Mouse (Mus musculus): ENCODE results near the gene Bcdin3d. TPM values are rescaled to one million over a fixed set of nuclear protein-coding genes. Genes with fewer than 3 reads are reported as not detected.

Gene Bcdin3d
- total RNA-seq, 2 experiments from 2014 or later: 7.8 to 8.0 TPM

Other genes starting within 250 kb of the Bcdin3d start
- 10 to 100 TPM; 66.6 to 67.3 TPM for gene Kcnh3, start 249.9 kb downstream of the Bcdin3d start, total RNA-seq (2021)
- 100 to 1,000 TPM; 136 to 139 TPM for gene Mcrs1, start 222.8 kb downstream of the Bcdin3d start, total RNA-seq (2021)
- 100 to 1,000 TPM; 125 to 132 TPM for gene Prpf40b, start 179.6 kb downstream of the Bcdin3d start, total RNA-seq (2021)
- 1 to 10 TPM in 1 of 2 experiments, under 1 TPM in 1; 0.64 to 1.3 TPM for gene Fam186b, start 178.8 kb downstream of the Bcdin3d start, total RNA-seq (2021)
- 10 to 100 TPM; 23.2 to 24.0 TPM for gene Fmnl3, start 104.2 kb downstream of the Bcdin3d start, total RNA-seq (2021)
- 100 to 1,000 TPM; 238 to 247 TPM for gene Tmbim6, start 81.8 kb downstream of the Bcdin3d start, total RNA-seq (2021)
- 10 to 100 TPM; 39.0 to 39.2 TPM for gene Nckap5l, start 17.0 kb downstream of the Bcdin3d start, total RNA-seq (2021)
- 10 to 100 TPM; 53.6 to 65.1 TPM for gene Faim2, start 53.4 kb upstream of the Bcdin3d start, total RNA-seq (2021)
- not detected for gene Aqp2, start 104.3 kb upstream of the Bcdin3d start, total RNA-seq (2021)
- 1 to 10 TPM in 1 of 2 experiments, under 1 TPM in 1; 0.28 to 1.1 TPM for gene Aqp5, start 116.1 kb upstream of the Bcdin3d start, total RNA-seq (2021)
- not detected for gene Aqp6, start 126.7 kb upstream of the Bcdin3d start, total RNA-seq (2021)
- 10 to 100 TPM; 22.0 to 26.1 TPM for gene Racgap1, start 176.9 kb upstream of the Bcdin3d start, total RNA-seq (2021)
- 100 to 1,000 TPM; 101 to 102 TPM for gene Asic1, start 195.6 kb upstream of the Bcdin3d start, total RNA-seq (2021)
- 100 to 1,000 TPM; 134 to 148 TPM for gene Smarcd1, start 227.4 kb upstream of the Bcdin3d start, total RNA-seq (2021)
- gene Gm17349, start 230.8 kb upstream of the Bcdin3d start, total RNA-seq (2021): not detected
- gene Gpd1, start 242.8 kb upstream of the Bcdin3d start, total RNA-seq (2021): 1 to 10 TPM; 6.7 to 6.8 TPM

Data from left cerebral cortex, postnatal 4 days (tissue).